ENCODE assay signal across 8 mouse cellular contexts in the genomic region with DNA sequence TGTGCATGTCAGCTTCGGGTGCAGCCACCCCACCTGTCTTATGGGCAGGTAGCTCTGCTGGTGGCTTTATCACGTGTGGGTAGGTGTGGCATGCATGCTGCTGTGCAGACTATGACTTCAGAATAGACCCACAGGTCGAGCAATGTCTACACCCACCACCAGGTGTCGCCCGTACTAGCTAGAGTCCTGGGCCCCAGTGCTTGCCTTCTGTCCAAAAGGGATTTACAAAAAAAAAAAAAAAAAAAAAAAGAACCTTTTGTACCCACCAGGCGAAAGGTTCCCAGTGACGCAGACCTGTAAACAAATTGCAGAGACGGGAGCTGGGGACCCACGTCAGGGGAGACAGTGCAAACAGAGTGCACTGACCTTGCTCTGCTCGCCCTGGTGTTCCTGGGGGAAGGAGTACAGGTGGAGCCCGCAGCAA. TPM values are rescaled to one million over a fixed set of nuclear protein-coding genes. Genes with fewer than 3 reads are reported as not detected.
DNase-seq lines count a peak whose midpoint lies in the region; ATAC-seq lines count a peak whose summit lies in the region.
"Had no signal": no experiment of that assay in that cellular context is flagged by ENCODE, and none has a peak within 500 bp of the region (broad histone marks: within the 10 kb centered on the region; RNA-seq: fewer than 3 reads in every experiment).

No protein-coding gene starts in this region.

- no peaks in the 10 kb centered on the region for H3K36me3 ChIP-seq in midbrain, embryonic 11.5 days (ENCODE audit: control insufficient read depth, insufficient read depth, low read length)

- DNase-seq in adipocyte (ENCODE audit: low spot score), result peak; percentile 93
- DNase-seq in gastrocnemius, postnatal 10 days, result peak; percentile 84
- DNase-seq in kidney, adult 11 months, result peak; percentile 90
- peak; percentile 89 for DNase-seq in left cerebral cortex, postnatal 4 days
- peak; percentile 98 for DNase-seq in midbrain, embryonic 11.5 days (ENCODE audit: low spot score, missing footprints)
- DNase-seq in spleen, adult 12 weeks (ENCODE audit: low spot score), result peak; percentile 15

- no peaks in the 10 kb centered on the region for H3K9me3 ChIP-seq in midbrain, embryonic 11.5 days (ENCODE audit: control insufficient read depth, low read length)

- H3K27ac ChIP-seq in midbrain, embryonic 11.5 days (ENCODE audit: low read depth, low read length), result no peak overlapping the region

- H3K27me3 ChIP-seq in midbrain, embryonic 11.5 days (ENCODE audit: control insufficient read depth, insufficient read depth, low read length), result no peaks in the 10 kb centered on the region

- H3K4me3 ChIP-seq in midbrain, embryonic 11.5 days (ENCODE audit: low read depth, low read length), result no peak overlapping the region

- 17% methylated on average over 11 of the region's 11 CpGs for WGBS in midbrain, embryonic 11.5 days

- H3K9ac ChIP-seq in midbrain, embryonic 11.5 days (ENCODE audit: low read length), result no peak overlapping the region

- no peak overlapping the region for H3K4me2 ChIP-seq in midbrain, embryonic 11.5 days

- H3K4me1 ChIP-seq in midbrain, embryonic 11.5 days (ENCODE audit: control insufficient read depth, insufficient read depth, low read length), result no peaks in the 10 kb centered on the region

- ATAC-seq in common myeloid progenitor, adult 5-6 weeks (replicated peaks; ENCODE audit: low read depth, poor library complexity, severe bottlenecking), result peak; percentile 94
- ATAC-seq in midbrain, embryonic 11.5 days (ENCODE audit: low FRiP score), result peak; percentile 80

- intact Hi-C loops in left cerebral cortex, postnatal 4 days (cut with DNase I), result no loop called here

RNA-seq across cellular contexts. Expression of gene Cfap100, which starts 6.6 kb away (rescaled TPM):
- not detected in 2 replicates for total RNA-seq in common myeloid progenitor, adult 5-6 weeks (2017)
- total RNA-seq in gastrocnemius, postnatal 10 days (2021), result under 1 TPM; 0.34 to 0.47 TPM
- total RNA-seq in left cerebral cortex, postnatal 4 days (2021), result 1 to 10 TPM; 6.7 to 8.5 TPM
- 1.8 and 2.8 TPM in 2 replicates for polyA plus RNA-seq in midbrain, embryonic 11.5 days (2014; fragmentation: Nextera tagmentation; extraction: Ambion mirVana)

RNA-seq across cellular contexts. Expression of gene Klf15, which starts 27.2 kb away (rescaled TPM):
- total RNA-seq in common myeloid progenitor, adult 5-6 weeks (2017), result not detected in 2 replicates
- 10 to 100 TPM in 1 of 2 experiments, 1 to 10 TPM in 1; 8.6 to 17.2 TPM for total RNA-seq in gastrocnemius, postnatal 10 days (2021)
- 10 to 100 TPM; 11.7 to 12.3 TPM for total RNA-seq in left cerebral cortex, postnatal 4 days (2021)
- polyA plus RNA-seq in midbrain, embryonic 11.5 days (2014; fragmentation: Nextera tagmentation; extraction: Ambion mirVana), result 3.5 and 4.2 TPM in 2 replicates
- total RNA-seq: neutrophil, adult 5-6 weeks had no signal

RNA-seq across cellular contexts. Expression of gene Aldh1l1, which starts 51.0 kb away (rescaled TPM):
- total RNA-seq in common myeloid progenitor, adult 5-6 weeks (2017), result 3.5 and 3.7 TPM in 2 replicates
- 1 to 10 TPM; 3.3 to 3.7 TPM for total RNA-seq in gastrocnemius, postnatal 10 days (2021)
- total RNA-seq in left cerebral cortex, postnatal 4 days (2021), result 10 to 100 TPM; 56.1 to 57.5 TPM
- polyA plus RNA-seq in midbrain, embryonic 11.5 days (2014; fragmentation: Nextera tagmentation; extraction: Ambion mirVana), result 3.7 and 4.1 TPM in 2 replicates
- total RNA-seq: neutrophil, adult 5-6 weeks had no signal

Comparison
In these comparisons a context has a peak if more than half of its experiments do, and no peak if none do; other contexts are left out.
1. DNase-seq: peak in every context shown above with its lines; median percentile 98 in midbrain, embryonic 11.5 days; 93 in adipocyte; 90 in kidney, adult 11 months; 89 in left cerebral cortex, postnatal 4 days; 84 in gastrocnemius, postnatal 10 days; 15 in spleen, adult 12 weeks.
2. RNA of gene Aldh1l1, which starts 51.0 kb away (total RNA-seq): 56.1 to 57.5 TPM in left cerebral cortex, postnatal 4 days; 3.5 to 3.7 TPM in common myeloid progenitor, adult 5-6 weeks and 3.3 to 3.7 TPM in gastrocnemius, postnatal 10 days; every median in the first group is over 10 times any median in the second.